Mouse (Mus musculus) ES-E14 (cell line): Measurements from ENCODE around the gene Dlg2.

Experiments used
- MAFK ChIP-seq: IDR thresholded peaks from 2 replicates; pipeline ENCODE4 v1.6.1; 2014; ENCODE audit warnings: mild to moderate bottlenecking, low read depth, low read length, inconsistent platforms; ENCODE audit not compliant: insufficient read depth
- ZC3H11A ChIP-seq: IDR thresholded peaks from 2 replicates; pipeline ENCODE4 v1.6.1; 2012; ENCODE audit warnings: low read depth, mild to moderate bottlenecking, inconsistent platforms, low read length, borderline replicate concordance
- ZNF384 ChIP-seq: IDR thresholded peaks from 2 replicates; pipeline ENCODE4 v1.6.1; 2012; ENCODE audit warnings: low read depth, low read length, inconsistent platforms

DNA sequence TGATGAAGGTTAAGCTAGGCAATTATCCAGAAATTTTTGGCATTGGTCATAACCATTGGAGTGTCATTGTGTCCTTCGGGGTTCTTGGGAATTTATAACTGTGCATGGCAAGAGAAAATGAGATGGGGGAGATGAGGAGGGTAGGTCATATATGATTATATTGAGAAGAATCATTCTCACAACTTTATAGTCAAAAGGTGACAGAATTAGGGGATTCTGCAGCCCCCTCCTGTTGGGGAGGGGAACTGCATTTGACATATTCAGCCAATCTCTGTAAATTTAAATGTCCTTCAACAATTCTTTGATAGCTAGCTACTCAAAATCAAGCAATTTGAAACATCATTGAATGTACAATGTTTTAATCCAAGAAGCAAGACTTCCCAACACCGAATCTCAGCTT, 1201.5 kb downstream of the Dlg2 start:
- TF ChIP-seq MAFK (no peak), ZNF384 (no peak), ZC3H11A (no peak)
